Comparison of ENCODE assay signal across 21 mouse cellular contexts in the genomic region with DNA sequence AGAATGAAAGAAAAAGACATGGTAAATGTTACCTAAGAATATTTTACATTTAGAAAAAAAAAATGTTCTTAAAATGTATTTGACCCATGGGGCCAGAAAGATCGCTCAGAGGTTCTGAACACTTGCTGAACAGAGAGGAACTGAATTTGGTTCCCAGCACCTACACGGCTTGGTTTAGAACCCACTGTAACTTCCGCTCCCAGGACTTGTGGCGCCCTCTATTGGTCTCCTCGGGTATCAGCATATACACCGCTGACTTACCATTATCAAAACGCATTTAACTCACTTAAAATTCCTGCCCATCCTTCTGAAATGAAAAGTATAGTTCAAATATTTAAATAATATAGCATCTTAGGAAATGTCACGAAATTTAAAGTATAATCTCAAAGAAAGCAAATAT. TPM values are rescaled to one million over a fixed set of nuclear protein-coding genes. Genes with fewer than 3 reads are reported as not detected.
DNase-seq lines count a peak whose midpoint lies in the region; ATAC-seq and TF ChIP-seq lines count a peak whose summit lies in the region.
"Had no signal": no experiment of that assay in that cellular context is flagged by ENCODE, and none has a peak within 500 bp of the region (broad histone marks: within the 10 kb centered on the region; RNA-seq: fewer than 3 reads in every experiment).

No protein-coding gene starts in this region.

- intact Hi-C loops in gastrocnemius, adult 2 months (cut with DNase I): no loop called here
- intact Hi-C loops in gastrocnemius, postnatal 14 days (cut with DNase I; ENCODE audit: low total_unique reads): no loop called here
- intact Hi-C loops in left cerebral cortex, adult 2 months (cut with DNase I): loop anchor here (10.0 kb wide), 1 partner anchor 145 kb away; no protein-coding TSS in a partner anchor
- intact Hi-C loops in left cerebral cortex, postnatal 36 days (cut with DNase I): no loop called here

- H3K36me3 ChIP-seq in testis, adult 2 months (ENCODE audit: control insufficient read depth, insufficient read depth, low read length): no peaks in the 10 kb centered on the region
- H3K36me3 ChIP-seq: embryonic facial prominence, embryonic 15.5 days; forebrain, embryonic 12.5 days; midbrain, embryonic 12.5 days; stomach, embryonic 15.5 days had no signal

- no peaks in the 10 kb centered on the region for H3K27me3 ChIP-seq in testis, adult 2 months (ENCODE audit: control insufficient read depth, insufficient read depth, low read length)
- H3K27me3 ChIP-seq: embryonic facial prominence, embryonic 15.5 days; stomach, embryonic 15.5 days had no signal

- no peak for DNase-seq in gastrocnemius, adult 2 months
- no peak for DNase-seq in gastrocnemius, postnatal 14 days
- no peak for DNase-seq in left cerebral cortex, adult 2 months (ENCODE audit: extremely low spot score in 1 of 2, low spot score in 2 of 2)
- DNase-seq in left cerebral cortex, postnatal 36 days (ENCODE audit: low spot score in 2 of 2): no peak
- no peak for DNase-seq in testis, postnatal 10 days (ENCODE audit: low spot score)
- DNase-seq in testis, postnatal 14 days (ENCODE audit: low spot score): peak; percentile 24
- DNase-seq: embryo, embryonic 11 days; gastrocnemius, postnatal 25 days; kidney, adult 9 months; layer of hippocampus, postnatal 36 days; left cerebral cortex, postnatal 4 days; lung, postnatal 4 days; spleen, adult 18-20 months; thymus, postnatal 36 days had no signal

- peak; percentile 41; the same call in 1 of the 2 replicates for TF ChIP-seq CTCF in gastrocnemius, adult 2 months (IDR thresholded peaks at IDR 0.05)
- TF ChIP-seq CTCF in left cerebral cortex, adult 2 months (IDR thresholded peaks at IDR 0.05): peak; percentile 24
- peak; percentile 57; the same call in 1 of the 2 replicates for TF ChIP-seq CTCF in testis, adult 2 months (IDR thresholded peaks at IDR 0.05; ENCODE audit: control insufficient read depth, insufficient read depth, insufficient replicate concordance, low read depth, low read length)

- H3K27ac ChIP-seq in gastrocnemius, adult 2 months: no peak overlapping the region
- H3K27ac ChIP-seq in left cerebral cortex, adult 2 months: no peak overlapping the region
- H3K27ac ChIP-seq in testis, adult 2 months (ENCODE audit: control insufficient read depth, insufficient read depth, low read depth, low read length): no peak overlapping the region
- H3K27ac ChIP-seq: embryonic facial prominence, embryonic 15.5 days; forebrain, embryonic 12.5 days; midbrain, embryonic 12.5 days; stomach, embryonic 15.5 days had no signal

- H3K4me3 ChIP-seq in gastrocnemius, adult 2 months: no peak overlapping the region
- no peak overlapping the region for H3K4me3 ChIP-seq in left cerebral cortex, adult 2 months
- H3K4me3 ChIP-seq in testis, adult 2 months (ENCODE audit: control insufficient read depth, low read depth, low read length): no peak overlapping the region
- H3K4me3 ChIP-seq: embryonic facial prominence, embryonic 15.5 days; forebrain, embryonic 12.5 days; midbrain, embryonic 12.5 days; stomach, embryonic 15.5 days had no signal

- no peak for ATAC-seq in erythroid progenitor cell, adult 5-6 weeks (replicated peaks; ENCODE audit: low FRiP score, poor library complexity, severe bottlenecking)
- ATAC-seq: CD4-positive, CD25-positive, alpha-beta regulatory T cell, adult 4 months had no signal

- H3K4me1 ChIP-seq in testis, adult 2 months (ENCODE audit: control insufficient read depth, insufficient read depth, low read length): peaks cover 17% of the 10 kb centered on the region
- H3K4me1 ChIP-seq: stomach, embryonic 15.5 days had no signal

- TF ChIP-seq POLR2A in testis, adult 2 months (IDR thresholded peaks at IDR 0.05; ENCODE audit: control insufficient read depth, low read depth, low read length): no peak

RNA-seq across cellular contexts. Expression of gene Ptprm, which starts 4.7 kb away (rescaled TPM):
- total RNA-seq in gastrocnemius, adult 2 months (2021): 10 to 100 TPM; 21.5 to 32.7 TPM
- total RNA-seq in gastrocnemius, postnatal 14 days (2021): 10 to 100 TPM; 31.2 to 33.6 TPM
- 10 to 100 TPM; 37.6 to 42.5 TPM for total RNA-seq in left cerebral cortex, adult 2 months (2021)
- total RNA-seq in left cerebral cortex, postnatal 36 days (2021): 10 to 100 TPM; 34.1 to 41.6 TPM
- polyA plus RNA-seq in testis, adult 2 months (2012; rRNA removed): 3.0 and 4.6 TPM in 2 replicates
- 1.3 and 2.9 TPM in 2 replicates for total RNA-seq in erythroid progenitor cell, adult 5-6 weeks (2015; ENCODE audit: low replicate concordance)
- 1.4 TPM in 2 replicates for total RNA-seq in erythroid progenitor cell, adult 5-6 weeks (2017; ENCODE audit: low replicate concordance)
- polyA plus RNA-seq: CD4-positive, CD25-positive, alpha-beta regulatory T cell, adult 4 months had no signal

Comparison
In these comparisons a context has a peak if more than half of its experiments do, and no peak if none do; other contexts are left out.
1. RNA of gene Ptprm, which starts 4.7 kb away (total RNA-seq): 37.6 to 42.5 TPM in left cerebral cortex, adult 2 months, 34.1 to 41.6 TPM in left cerebral cortex, postnatal 36 days, 31.2 to 33.6 TPM in gastrocnemius, postnatal 14 days and 21.5 to 32.7 TPM in gastrocnemius, adult 2 months; 1.3 to 2.9 TPM in erythroid progenitor cell, adult 5-6 weeks; every median in the first group is over 4 times any median in the second.
2. Peak in every context shown above with its lines, with median percentiles within 50 percentile points of each other: CTCF ChIP-seq.